Mouse (Mus musculus) neutrophil, adult 5-6 weeks (primary cell): Measurements from ENCODE around the gene Asic5. TPM values are rescaled to one million over a fixed set of nuclear protein-coding genes. Genes with fewer than 3 reads are reported as not detected.

Source experiments
- ATAC-seq: fragments of 151-379, 151-347 bp; 2 replicates; pipeline ENCODE4 v1.8.0; 2017; ENCODE audit warnings: mild to moderate bottlenecking, moderate TSS enrichment; ENCODE audit not compliant: insufficient number of reproducible peaks, poor library complexity, low FRiP score, severe bottlenecking; ENCODE audit errors: extremely low read depth
- total RNA-seq: library from RNA; stranded (forward); fragments of 200-1000 nt; gene quantifications from 2 replicates; pipeline ENCODE4 v1.2.3, GENCODE M21; 2017

Asic5 gene
- total RNA-seq, 1 experiment from 2014 or later = not detected

- ATAC-seq = no peak
Measured at GRCm38 (mm10) chr3:82057201-82057600, 75.1 kb downstream of the Asic5 start.

DNA sequence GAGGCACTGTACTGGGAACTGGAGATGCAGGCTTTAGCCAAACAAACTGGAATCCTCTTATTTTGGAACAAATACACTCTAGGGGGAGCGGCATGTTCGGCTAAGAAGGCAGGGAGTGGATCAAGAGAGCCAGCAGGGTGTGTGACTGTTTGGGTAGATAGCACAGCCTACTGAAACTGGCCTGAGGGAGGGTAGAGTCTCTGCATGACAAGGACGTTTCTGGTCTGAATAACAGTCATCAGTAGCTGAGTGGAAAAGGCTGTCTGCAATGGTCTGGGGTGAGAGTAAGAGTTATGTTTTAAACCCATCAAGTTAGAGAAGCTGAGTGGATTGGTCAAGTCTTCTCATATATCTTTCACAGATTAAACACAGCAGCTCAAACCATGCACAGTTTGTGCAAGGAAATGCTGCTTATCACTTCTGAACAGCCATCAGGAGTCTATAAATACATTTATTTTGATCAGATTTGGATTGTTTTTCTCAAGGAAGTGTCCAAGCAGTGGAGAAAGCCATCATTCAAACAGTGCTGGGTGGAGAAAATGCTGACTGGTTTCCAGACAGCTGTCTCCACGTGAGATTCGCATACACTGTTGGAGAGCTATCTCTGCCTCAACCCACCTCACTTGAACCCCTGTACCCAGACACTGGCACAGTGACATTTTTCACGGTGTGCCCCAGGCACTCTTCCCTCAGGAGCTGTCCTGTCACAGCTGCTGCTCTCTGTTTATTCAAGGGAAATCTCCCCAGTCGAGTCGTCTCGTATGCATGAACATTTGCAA lies 79.5 kb downstream of the Asic5 start:
- ATAC-seq = no peak

DNA sequence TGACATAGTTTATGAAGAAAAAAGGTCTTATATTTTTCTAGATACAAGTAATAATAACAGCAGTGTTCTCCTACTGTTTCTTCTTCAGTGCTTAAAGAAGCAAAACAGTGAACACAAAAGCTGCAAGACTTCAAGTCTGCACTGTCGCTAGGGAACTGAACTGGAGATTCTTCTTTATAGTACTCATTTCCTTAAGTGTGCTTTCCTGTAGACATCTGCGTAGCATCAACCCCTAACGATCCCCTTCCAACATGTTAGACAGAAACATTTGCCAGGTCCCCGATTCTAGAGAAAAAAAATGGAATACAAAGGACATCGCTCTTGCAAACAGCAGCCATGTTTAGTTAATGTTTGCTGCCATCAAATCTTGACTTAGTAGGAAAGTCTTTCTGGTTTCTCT lies 85.7 kb downstream of the Asic5 start:
- ATAC-seq = no peak

Other genes starting within 250 kb of the Asic5 start
- gene Ctso, start 49.7 kb upstream of the Asic5 start, total RNA-seq = 76.6 and 77.4 TPM in 2 replicates
- not detected in 2 replicates for gene Tdo2, start 6.1 kb upstream of the Asic5 start, total RNA-seq
- gene Gucy1b1, start 92.4 kb downstream of the Asic5 start, total RNA-seq = 3.3 and 4.1 TPM in 2 replicates
- gene Gucy1a1, start 163.5 kb downstream of the Asic5 start, total RNA-seq = 0.37 and 1.2 TPM in 2 replicates